Mouse (Mus musculus) thymus, adult 2 months (tissue): ENCODE results near the gene Npr1. TPM values are rescaled to one million over a fixed set of nuclear protein-coding genes. Genes with fewer than 3 reads are reported as not detected.

Experiments
- DNase-seq: peaks from one replicate; pipeline ENCODE4 v3.0.0; 2021
- H3K27ac ChIP-seq: fragments of 200-500 bp; 2 replicates; pipeline ENCODE4 v1.5.1; 2012; ENCODE audit warnings: low read length, control low read depth; ENCODE audit not compliant: control insufficient read depth, insufficient read depth
- H3K27me3 ChIP-seq: fragments of 200-500 bp; 2 replicates; pipeline ENCODE4 v1.6.1; 2012; ENCODE audit warnings: mild to moderate bottlenecking, low read length, moderate library complexity, mixed read lengths; ENCODE audit not compliant: control insufficient read depth, insufficient read depth
- H3K36me3 ChIP-seq: fragments of 200-500 bp; 2 replicates; pipeline ENCODE4 v1.6.1; 2012; ENCODE audit warnings: mild to moderate bottlenecking, low read length, moderate library complexity; ENCODE audit not compliant: control insufficient read depth, insufficient read depth
- H3K4me1 ChIP-seq: fragments of 200-500 bp; replicated peaks from 2 replicates; pipeline ENCODE4 v1.6.1; 2012; ENCODE audit warnings: low read length; ENCODE audit not compliant: control insufficient read depth, insufficient read depth
- H3K4me3 ChIP-seq: fragments of 200-500 bp; 2 replicates; pipeline ENCODE4 v1.5.1; 2012; ENCODE audit warnings: mild to moderate bottlenecking, low read length, control low read depth, moderate library complexity; ENCODE audit not compliant: control insufficient read depth, insufficient read depth
- CTCF ChIP-seq: fragments of 200-500 bp; IDR thresholded peaks from 2 replicates; pipeline ENCODE4 v1.5.1; 2012; ENCODE audit warnings: mild to moderate bottlenecking, control low read depth, low read length, moderate library complexity, borderline replicate concordance; ENCODE audit not compliant: control insufficient read depth, poor library complexity, insufficient read depth; ENCODE audit errors: extremely low read depth
- POLR2A ChIP-seq: fragments of 200-500 bp; IDR thresholded peaks from 2 replicates; pipeline ENCODE4 v1.6.1; 2012; ENCODE audit warnings: mild to moderate bottlenecking, low read length, control low read depth, moderate library complexity; ENCODE audit not compliant: control insufficient read depth, poor library complexity, insufficient read depth; ENCODE audit errors: extremely low read depth
- WGBS: fragments of 180-500 bp; shearing (Covaris S2); methylation state at CpG from one replicate; pipeline ENCODE4 v1.1.7; 2018; 5-methylcytosine and 5-hydroxymethylcytosine counted together
- polyA plus RNA-seq: library from polyadenylated mRNA; depleted of rRNA; stranded (reverse); fragments of >200 nt; gene quantifications from 2 replicates; pipeline ENCODE4 v1.2.3, GENCODE M21; 2012

The Npr1 gene
- polyA plus RNA-seq, 1 experiment: 11.4 TPM

DNA sequence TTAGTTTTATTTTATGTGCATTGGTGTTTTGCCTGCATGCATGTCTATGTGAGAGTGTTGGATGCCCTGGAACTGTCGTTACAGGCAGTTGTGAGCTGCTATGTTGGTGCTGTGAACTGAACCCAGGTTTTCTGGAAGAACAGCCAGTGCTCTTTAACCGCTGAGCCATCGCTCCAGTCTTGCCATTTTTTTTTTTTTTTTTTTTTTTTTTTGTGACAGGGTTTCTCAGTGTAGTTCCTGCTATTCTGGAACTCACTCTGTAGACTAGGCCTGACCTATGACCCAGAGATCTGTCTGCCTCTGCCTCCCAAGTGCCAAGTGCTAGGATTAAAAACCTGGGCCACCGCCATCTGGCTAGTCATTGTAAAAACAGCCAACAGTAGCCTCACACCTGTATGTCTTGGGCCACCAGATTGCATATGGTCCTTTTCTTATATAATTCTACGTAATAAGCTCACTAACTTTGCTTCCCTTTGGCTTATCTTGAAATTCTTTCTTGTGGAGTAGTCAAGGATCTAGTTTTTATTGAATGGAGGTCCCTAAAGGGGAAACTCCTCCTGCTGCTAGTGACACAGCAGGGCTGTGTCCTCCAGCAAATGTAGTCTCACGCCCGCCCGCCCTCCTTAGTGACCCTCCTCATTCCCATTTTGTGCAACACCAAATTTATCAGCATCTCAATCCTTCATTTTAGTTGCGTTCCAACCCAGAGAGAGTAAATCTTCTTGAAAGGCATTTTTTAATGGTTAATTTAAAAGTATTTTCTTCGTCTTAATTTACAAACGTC lies 20.1 kb downstream of the Npr1 start:
- no peak for DNase-seq

DNA sequence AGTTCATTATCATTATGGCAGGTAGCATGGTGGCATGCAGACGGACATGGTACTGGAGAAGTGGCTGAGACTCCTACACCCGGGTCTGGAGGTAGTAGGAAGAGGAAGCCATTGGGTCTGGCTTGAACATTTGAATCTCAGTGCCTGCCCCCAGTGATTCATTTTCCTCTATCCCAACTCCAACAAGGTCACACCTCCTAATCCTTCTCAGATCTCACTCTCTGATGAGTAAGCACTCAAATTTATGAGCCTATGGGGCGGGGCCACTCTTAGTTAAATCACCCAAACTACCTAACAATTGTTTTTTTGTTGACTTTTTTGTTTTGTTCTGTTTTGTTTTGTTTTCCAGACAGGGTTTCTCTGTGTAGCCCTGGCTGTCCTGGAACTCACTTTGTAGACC lies 21.7 kb downstream of the Npr1 start:
- WGBS: 97% methylated on average over 3 of the region's 3 CpGs

More for the DNA sequence above, 20.1 kb downstream of the Npr1 start:
- no peaks in the 10 kb centered on the region for H3K36me3 ChIP-seq
- no peak for TF ChIP-seq CTCF
- TF ChIP-seq POLR2A: no peak
- H3K4me1 ChIP-seq: peaks cover 11% of the 10 kb centered on the region
- H3K27me3 ChIP-seq: no peaks in the 10 kb centered on the region
- H3K27ac ChIP-seq: no peak overlapping the region
- H3K4me3 ChIP-seq: no peak overlapping the region
- 85% methylated on average over 11 of the region's 11 CpGs for WGBS

DNA sequence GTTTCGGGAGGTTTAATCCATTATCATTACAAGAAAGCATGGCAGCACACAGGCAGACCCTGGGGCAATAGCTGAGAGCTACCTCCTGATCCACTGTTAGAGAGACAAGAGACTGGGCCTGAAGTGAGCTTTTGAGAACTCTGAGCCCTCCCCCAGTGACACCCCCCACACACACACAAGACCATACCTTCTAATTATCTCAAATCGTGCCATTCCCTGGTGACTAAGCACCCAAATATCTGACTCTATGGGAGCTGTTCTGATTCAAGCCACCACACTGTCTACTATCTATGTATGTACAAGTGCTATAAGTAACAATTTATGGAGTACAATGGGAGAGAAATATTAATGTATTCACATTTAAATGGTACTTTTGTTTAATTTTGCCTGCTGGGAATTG lies 24.9 kb downstream of the Npr1 start:
- 97% methylated on average over 2 of the region's 2 CpGs for WGBS
- H3K4me3 ChIP-seq: no peak overlapping the region
- TF ChIP-seq CTCF (no peak), POLR2A (no peak)

More for the DNA sequence above, 21.7 kb downstream of the Npr1 start:
- no peak for TF ChIP-seq POLR2A
- no peak for TF ChIP-seq CTCF
- H3K4me3 ChIP-seq: no peak overlapping the region
- H3K36me3 ChIP-seq: no peaks in the 10 kb centered on the region
- no peak overlapping the region for H3K27ac ChIP-seq
- no peaks in the 10 kb centered on the region for H3K27me3 ChIP-seq
- DNase-seq: no peak
- peaks cover 11% of the 10 kb centered on the region for H3K4me1 ChIP-seq

GRCm38 (mm10) chr3:90437131-90437530 lies 28.5 kb downstream of the Npr1 start:
- Histone ChIP-seq H3K4me3 (no peak overlapping the region), H3K4me1 (peaks cover 5% of the 10 kb centered on the region), H3K27ac (no peak overlapping the region), H3K27me3 (no peaks in the 10 kb centered on the region), H3K36me3 (no peaks in the 10 kb centered on the region)
- WGBS: 89% methylated on average over 4 of the region's 4 CpGs
- TF ChIP-seq POLR2A: no peak
- no peak for TF ChIP-seq CTCF
- DNase-seq: no peak

More for the DNA sequence above, 24.9 kb downstream of the Npr1 start:
- Histone ChIP-seq H3K27me3 (no peaks in the 10 kb centered on the region), H3K27ac (no peak overlapping the region), H3K4me1 (no peaks in the 10 kb centered on the region), H3K36me3 (no peaks in the 10 kb centered on the region)
- DNase-seq: no peak

DNA sequence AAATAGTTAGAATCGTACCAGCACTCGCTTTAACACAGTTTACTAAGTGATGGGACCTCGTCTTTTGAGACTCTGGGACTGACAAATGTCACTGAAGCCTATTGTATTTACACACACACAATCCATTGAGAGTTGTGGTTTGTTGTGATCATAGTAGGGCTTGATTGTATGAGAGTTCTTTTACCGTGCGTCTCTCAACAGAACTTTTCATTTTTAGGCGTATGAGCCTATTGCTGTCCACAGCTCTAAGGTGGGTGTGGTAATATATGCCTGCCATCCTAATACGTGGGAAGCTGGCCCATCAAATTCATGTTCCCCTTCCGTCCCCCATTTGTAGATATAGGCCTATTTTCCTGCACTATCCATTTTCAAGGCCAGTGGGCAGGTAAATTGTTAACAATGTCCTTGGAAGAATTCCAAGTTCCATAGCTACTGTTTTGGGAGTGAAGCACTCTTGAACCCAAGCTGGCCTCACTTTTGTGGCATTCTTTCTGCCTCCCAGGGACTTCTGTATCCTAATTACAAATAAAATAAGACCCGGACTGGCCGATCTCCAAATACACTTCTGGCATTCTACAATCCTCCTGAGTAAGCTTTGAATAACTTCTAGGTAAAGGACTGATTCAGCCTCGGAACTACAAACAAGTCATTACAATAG lies 31.5 kb downstream of the Npr1 start:
- Histone ChIP-seq H3K27me3 (no peaks in the 10 kb centered on the region), H3K4me3 (no peak overlapping the region), H3K4me1 (peaks cover 8% of the 10 kb centered on the region), H3K27ac (no peak overlapping the region), H3K36me3 (no peaks in the 10 kb centered on the region)
- no peak for TF ChIP-seq POLR2A
- TF ChIP-seq CTCF: no peak
- WGBS: 61% methylated on average over 11 of the region's 11 CpGs
- DNase-seq: no peak

DNA sequence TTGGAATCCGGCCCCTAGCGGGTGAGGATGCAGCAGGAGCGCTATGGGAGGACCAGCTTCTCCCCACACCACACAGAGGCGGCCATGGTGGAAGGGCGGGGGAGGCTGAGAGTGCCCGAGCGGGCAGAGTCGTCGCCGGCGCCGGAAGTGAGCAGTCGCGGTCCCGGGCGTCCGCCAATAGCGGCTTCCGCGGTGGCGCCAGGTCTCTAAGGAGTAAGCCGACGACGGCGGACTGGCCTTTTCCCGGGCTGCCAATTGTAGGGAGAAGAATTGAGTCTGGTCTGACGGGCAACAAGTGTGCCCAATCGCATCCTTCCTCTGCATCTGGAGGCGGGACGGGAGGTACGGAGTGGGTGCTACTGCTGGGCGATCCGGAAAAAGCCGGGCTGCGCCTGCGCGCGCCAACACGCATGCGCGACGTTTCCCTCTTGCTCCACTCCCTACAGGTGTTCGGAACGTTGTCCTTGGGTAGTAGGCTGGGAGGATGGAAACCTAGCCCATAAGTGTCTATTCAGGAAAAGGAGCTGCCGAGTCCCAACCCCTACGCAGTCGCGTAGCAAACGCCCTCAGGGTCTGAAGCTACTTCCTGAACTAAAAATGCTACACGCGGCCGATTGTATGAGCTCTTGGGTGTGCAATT lies 32.2 kb downstream of the Npr1 start, which contains the start of gene Ints3:
Ints3 (minus strand) TSS at position 242 of the 640 bp plus-strand sequence.
- peak; percentile 100 for DNase-seq
- TF ChIP-seq CTCF (no peak), POLR2A (peak; percentile 70)
- under 1% methylated on average over 52 of the region's 52 CpGs for WGBS

DNA sequence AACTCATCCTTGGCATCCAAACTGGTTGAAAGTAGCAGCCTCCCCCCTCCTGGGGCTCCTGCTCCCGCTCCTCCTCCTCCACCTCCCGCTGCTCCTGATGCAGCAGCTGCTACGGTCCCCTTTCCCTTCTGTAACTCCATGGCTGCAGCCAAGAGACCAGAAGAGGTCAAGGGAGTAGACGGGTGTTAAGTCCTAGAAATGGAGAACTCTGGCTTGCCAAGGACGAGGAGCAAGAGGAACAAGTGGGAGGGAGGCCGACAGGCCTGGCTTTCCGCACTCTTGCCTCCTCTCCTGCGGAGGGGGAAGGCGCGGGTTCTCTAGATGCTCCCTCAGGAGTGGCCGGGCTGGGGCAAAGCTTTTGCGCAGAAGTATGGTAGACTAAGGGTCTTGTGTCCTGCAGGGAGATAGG lies 32.9 kb downstream of the Npr1 start:
- Histone ChIP-seq H3K27ac (peak overlapping the region; percentile 70), H3K27me3 (no peaks in the 10 kb centered on the region), H3K4me3 (peak overlapping the region; percentile 66), H3K4me1 (peaks cover 8% of the 10 kb centered on the region), H3K36me3 (no peaks in the 10 kb centered on the region)
- DNase-seq: no peak
- TF ChIP-seq POLR2A (no peak), CTCF (no peak)
- WGBS: under 1% methylated on average over 12 of the region's 12 CpGs

More for the DNA sequence above, 32.2 kb downstream of the Npr1 start, which contains the start of gene Ints3:
- H3K27ac ChIP-seq: peak within 1 kb of the TSS; percentile 70
- H3K4me1 ChIP-seq: peaks cover 8% of the 10 kb centered on the region
- H3K27me3 ChIP-seq: no peaks in the 10 kb centered on the region
- peak within 1 kb of the TSS; percentile 66 for H3K4me3 ChIP-seq
- H3K36me3 ChIP-seq: no peaks in the 10 kb centered on the region
